Mouse (Mus musculus): ENCODE results near the gene Pa2g4. TPM values are rescaled to one million over a fixed set of nuclear protein-coding genes. Genes with fewer than 3 reads are reported as not detected.

Gene Pa2g4
- total RNA-seq, 4 experiments from 2014 or later = 67.4 to 77.6 (median 70.5) TPM

- no peak for DNase-seq
Observed at GRCm38 (mm10) chr10:128535624-128536265, 30.0 kb downstream of the Pa2g4 start.

- DNase-seq = no peak
Observed at GRCm38 (mm10) chr10:128535206-128535605, 30.6 kb downstream of the Pa2g4 start.

GRCm38 (mm10) chr10:128526366-128527356, 39.1 kb downstream of the Pa2g4 start:
- no peak for DNase-seq

- DNase-seq = peak; percentile 97
Observed at GRCm38 (mm10) chr10:128525671-128526308, 40.0 kb downstream of the Pa2g4 start, which contains the start of gene Esyt1. Gene Esyt1 (minus strand): TSS chr10:128525871.

GRCm38 (mm10) chr10:128524732-128525662, 40.8 kb downstream of the Pa2g4 start:
- no peak for DNase-seq

- DNase-seq = no peak
Observed at GRCm38 (mm10) chr10:128524111-128524731, 41.6 kb downstream of the Pa2g4 start.

GRCm38 (mm10) chr10:128522351-128522750, 43.4 kb downstream of the Pa2g4 start:
- DNase-seq = no peak

GRCm38 (mm10) chr10:128520591-128520990, 45.2 kb downstream of the Pa2g4 start:
- no peak for DNase-seq

GRCm38 (mm10) chr10:128518833-128519232, 47.0 kb downstream of the Pa2g4 start:
- no peak for DNase-seq

GRCm38 (mm10) chr10:128516677-128517076, 49.1 kb downstream of the Pa2g4 start:
- no peak for DNase-seq

- DNase-seq = no peak
Observed at GRCm38 (mm10) chr10:128516029-128516428, 49.8 kb downstream of the Pa2g4 start.

- DNase-seq = no peak
Observed at GRCm38 (mm10) chr10:128515044-128515443, 50.7 kb downstream of the Pa2g4 start.

GRCm38 (mm10) chr10:128511761-128512160, 54.0 kb downstream of the Pa2g4 start:
- no peak for DNase-seq

GRCm38 (mm10) chr10:128511189-128511588, 54.6 kb downstream of the Pa2g4 start:
- no peak for DNase-seq

- DNase-seq = no peak
Observed at GRCm38 (mm10) chr10:128510301-128510700, 55.5 kb downstream of the Pa2g4 start.

- DNase-seq = no peak
Observed at GRCm38 (mm10) chr10:128509831-128510230, 56.0 kb downstream of the Pa2g4 start.

- no peak for DNase-seq
Observed at GRCm38 (mm10) chr10:128509203-128509602, 56.6 kb downstream of the Pa2g4 start.

GRCm38 (mm10) chr10:128508260-128508659, 57.5 kb downstream of the Pa2g4 start:
- DNase-seq = no peak
